In genomic region chr8:25438021-25438620, GRCm38 (mm10) we compare ENCODE assay signal across 30 mouse cellular contexts.
DNase-seq lines count a peak whose midpoint lies in the region; ATAC-seq lines count a peak whose summit lies in the region.
"Had no signal": no experiment of that assay in that cellular context is flagged by ENCODE, and none has a peak within 500 bp of the region (broad histone marks: within the 10 kb centered on the region; RNA-seq: fewer than 3 reads in every experiment).

No protein-coding gene starts in this region.

- ATAC-seq in kidney, embryonic 16.5 days (ENCODE audit: low FRiP score, low TSS enrichment), result no peak
- ATAC-seq in neural tube, embryonic 15.5 days (ENCODE audit: low FRiP score), result no peak
- ATAC-seq: forebrain, embryonic 15.5 days; liver, embryonic 12.5 days; liver, postnatal 0 days had no signal

- H3K9me3 ChIP-seq in kidney, embryonic 16.5 days (ENCODE audit: low read length), result no peaks in the 10 kb centered on the region
- no peaks in the 10 kb centered on the region for H3K9me3 ChIP-seq in neural tube, embryonic 15.5 days (replicated peaks)
- H3K9me3 ChIP-seq: embryonic facial prominence, embryonic 13.5 days; forebrain, embryonic 15.5 days; heart, embryonic 13.5 days; hindbrain, embryonic 15.5 days; kidney, embryonic 15.5 days; liver, embryonic 12.5 days; midbrain, embryonic 12.5 days had no signal

- no peaks in the 10 kb centered on the region for H3K27me3 ChIP-seq in kidney, embryonic 16.5 days (ENCODE audit: insufficient read depth, low read length)
- H3K27me3 ChIP-seq in neural tube, embryonic 15.5 days (replicated peaks), result no peaks in the 10 kb centered on the region
- H3K27me3 ChIP-seq: embryonic facial prominence, embryonic 13.5 days; forebrain, embryonic 15.5 days; hindbrain, embryonic 15.5 days; kidney, embryonic 15.5 days had no signal

- H3K36me3 ChIP-seq in kidney, embryonic 16.5 days (ENCODE audit: insufficient read depth, low read length), result no peaks in the 10 kb centered on the region
- no peaks in the 10 kb centered on the region for H3K36me3 ChIP-seq in neural tube, embryonic 15.5 days
- H3K36me3 ChIP-seq: embryonic facial prominence, embryonic 13.5 days; forebrain, embryonic 15.5 days; heart, embryonic 13.5 days; hindbrain, embryonic 15.5 days; kidney, embryonic 15.5 days; liver, embryonic 12.5 days; midbrain, embryonic 12.5 days had no signal

- no peak overlapping the region for H3K4me3 ChIP-seq in kidney, embryonic 16.5 days (ENCODE audit: low read length)
- no peak overlapping the region for H3K4me3 ChIP-seq in neural tube, embryonic 15.5 days (replicated peaks)
- H3K4me3 ChIP-seq: embryonic facial prominence, embryonic 13.5 days; forebrain, embryonic 15.5 days; heart, embryonic 13.5 days; hindbrain, embryonic 15.5 days; kidney, embryonic 15.5 days; liver, embryonic 12.5 days; midbrain, embryonic 12.5 days had no signal

- peak; percentile 16 for DNase-seq in kidney, postnatal 10 days
- DNase-seq in ES-CJ7 (ENCODE audit: low read depth, low spot score) (peak; percentile 78), ZHBTc4 (ENCODE audit: low read depth, low spot score) (peak; percentile 28)
- peak; percentile 17 for DNase-seq in telencephalon, adult 2 months (ENCODE audit: low read depth, low spot score)
- no peak for DNase-seq in layer of hippocampus, adult 8-10 months (ENCODE audit: low spot score in 2 of 2)
- DNase-seq: adrenal gland, adult 8-10 months; B cell, adult 2 months; cerebellum, adult 11 months; cerebellum, adult 9-10 months; embryo, embryonic 11 days; heart, postnatal 10 days; kidney, adult 18-20 months; kidney, postnatal 4 days; layer of hippocampus, postnatal 36 days; left cerebral cortex, postnatal 4 days; liver, postnatal 0 days; lung, postnatal 36 days; retina, postnatal 1 day; thymus, adult 2 months; thymus, postnatal 36 days had no signal

- no peak overlapping the region for H3K4me2 ChIP-seq in kidney, embryonic 16.5 days (replicated peaks; ENCODE audit: low read depth, low read length)
- no peak overlapping the region for H3K4me2 ChIP-seq in neural tube, embryonic 15.5 days
- H3K4me2 ChIP-seq: embryonic facial prominence, embryonic 13.5 days; forebrain, embryonic 15.5 days; heart, embryonic 13.5 days; hindbrain, embryonic 15.5 days; kidney, embryonic 15.5 days; liver, embryonic 12.5 days; midbrain, embryonic 12.5 days had no signal

- H3K27ac ChIP-seq in kidney, embryonic 16.5 days (ENCODE audit: low read length), result no peak overlapping the region
- H3K27ac ChIP-seq in neural tube, embryonic 15.5 days (replicated peaks), result no peak overlapping the region
- H3K27ac ChIP-seq: embryonic facial prominence, embryonic 13.5 days; forebrain, embryonic 15.5 days; heart, embryonic 13.5 days; hindbrain, embryonic 15.5 days; kidney, embryonic 15.5 days; liver, embryonic 12.5 days; midbrain, embryonic 12.5 days; stomach, postnatal 0 days had no signal

- H3K9ac ChIP-seq in kidney, embryonic 16.5 days (replicated peaks; ENCODE audit: low read length), result no peak overlapping the region
- no peak overlapping the region for H3K9ac ChIP-seq in neural tube, embryonic 15.5 days (replicated peaks)
- H3K9ac ChIP-seq: embryonic facial prominence, embryonic 13.5 days; forebrain, embryonic 15.5 days; heart, embryonic 13.5 days; hindbrain, embryonic 15.5 days; kidney, embryonic 15.5 days; liver, embryonic 12.5 days; liver, postnatal 0 days; midbrain, embryonic 12.5 days had no signal

- H3K4me1 ChIP-seq in kidney, embryonic 16.5 days (ENCODE audit: insufficient read depth, low read length), result peaks cover 34% of the 10 kb centered on the region
- H3K4me1 ChIP-seq in neural tube, embryonic 15.5 days, result peaks cover 14% of the 10 kb centered on the region

- 84% methylated on average over 9 of the region's 9 CpGs for WGBS in kidney, embryonic 16.5 days
- WGBS in neural tube, embryonic 15.5 days, result 76% methylated on average over 9 of the region's 9 CpGs

Comparison
In these comparisons a context has a peak if more than half of its experiments do, and no peak if none do; other contexts are left out.
1. DNase-seq: peak in kidney, postnatal 10 days (single experiment), ES-CJ7 (single experiment), ZHBTc4 (single experiment) and telencephalon, adult 2 months (single experiment); none in layer of hippocampus, adult 8-10 months (0 of 2).